Mouse (Mus musculus): ENCODE results near the gene Scube1. TPM values are rescaled to one million over a fixed set of nuclear protein-coding genes. Genes with fewer than 3 reads are reported as not detected.

Gene Scube1
- polyA plus RNA-seq, 1 experiment from 2014 or later, result 0.41 TPM

DNA sequence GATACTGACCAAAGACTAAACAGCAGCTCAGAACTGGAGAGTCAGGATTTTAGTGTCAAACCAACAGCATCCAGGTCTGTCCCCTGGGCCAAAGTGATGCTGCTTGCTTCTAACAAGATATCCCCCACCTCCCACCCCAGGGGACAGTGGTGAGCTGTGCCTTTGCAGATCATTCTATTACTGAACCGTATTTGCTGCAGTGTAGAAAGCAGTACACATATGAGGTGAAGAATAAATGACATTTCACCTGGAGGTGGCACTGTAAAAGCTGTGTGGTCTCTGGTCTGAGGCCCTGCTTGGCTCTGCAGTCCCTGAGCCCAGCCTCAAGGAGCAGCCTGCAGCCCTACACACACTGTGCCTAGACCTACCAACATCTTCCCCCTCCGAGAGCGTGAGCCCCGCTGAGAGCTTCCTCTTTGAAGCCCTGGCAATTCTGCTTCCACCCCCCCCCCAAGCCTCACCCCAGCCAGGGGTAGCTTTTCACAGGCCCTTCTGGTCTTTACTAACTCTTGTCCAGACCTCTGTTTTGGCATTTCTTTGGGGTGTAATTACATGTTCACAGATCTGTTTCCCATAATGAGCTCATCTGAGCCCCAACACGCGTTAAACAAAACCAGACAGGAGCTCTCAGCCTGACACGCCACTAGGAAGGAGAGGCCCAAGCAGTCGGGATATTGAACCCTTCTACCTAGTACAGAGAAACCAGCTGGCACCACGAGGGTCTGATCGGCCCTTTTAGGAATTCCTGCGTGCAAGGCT is 24.8 kb downstream of the Scube1 start:
- DNase-seq (no peak), ATAC-seq (no peak)
- 55% methylated on average over 11 of the region's 11 CpGs for WGBS (ENCODE audit: insufficient replicate concordance)
- no peak overlapping the region for H3K27ac ChIP-seq (ENCODE audit: low read depth)
- no peaks in the 10 kb centered on the region for H3K9me3 ChIP-seq (ENCODE audit: low read length)
- no peak overlapping the region for H3K9ac ChIP-seq (replicated peaks)
- H3K4me3 ChIP-seq (ENCODE audit: low read depth, low read length), result no peak overlapping the region
- H3K4me2 ChIP-seq (ENCODE audit: low read depth, low read length), result no peak overlapping the region
- no peaks in the 10 kb centered on the region for H3K4me1 ChIP-seq (ENCODE audit: insufficient read depth)
- no peak for TF ChIP-seq EP300 (IDR thresholded peaks at IDR 0.05; ENCODE audit: low read depth)
- no peak for TF ChIP-seq CTCF (IDR thresholded peaks at IDR 0.05; ENCODE audit: low read depth)
- no peaks in the 10 kb centered on the region for H3K36me3 ChIP-seq (replicated peaks; ENCODE audit: insufficient read depth, low read length)
- no peaks in the 10 kb centered on the region for H3K27me3 ChIP-seq (ENCODE audit: insufficient read depth, low read length)

DNA sequence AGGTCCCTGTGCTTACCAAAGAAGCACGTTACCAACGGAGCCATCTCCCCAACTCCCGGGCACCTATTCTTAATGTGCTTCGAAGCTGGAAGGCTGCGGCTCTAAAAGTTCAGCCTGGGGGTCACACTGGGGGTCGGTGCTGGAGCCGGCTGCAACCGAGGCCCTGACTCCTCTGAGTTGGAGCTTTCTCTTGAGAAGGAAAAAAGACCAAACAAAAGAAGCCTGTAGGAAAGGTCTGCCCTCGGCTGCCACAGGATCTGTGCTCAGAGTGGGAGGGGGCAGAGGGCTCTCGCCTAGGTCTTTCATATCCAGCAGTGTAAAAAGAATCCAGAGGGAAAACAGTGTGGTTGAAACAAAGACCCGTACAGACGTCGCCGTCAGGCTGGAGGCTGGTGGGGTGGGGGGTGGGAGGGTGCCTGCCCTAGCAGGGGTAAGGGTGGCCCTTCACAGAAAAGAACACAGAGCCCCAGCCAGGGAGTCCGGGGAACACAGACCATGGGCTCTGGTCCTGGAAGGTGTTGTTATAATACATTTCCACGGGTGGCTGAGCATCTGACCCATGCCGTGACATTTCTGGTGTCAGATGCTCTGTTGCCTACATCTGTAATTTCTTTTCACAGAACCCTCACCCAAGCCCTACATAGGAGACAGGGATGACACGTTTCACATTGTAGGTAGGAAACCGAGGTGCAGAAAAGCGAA is 25.5 kb downstream of the Scube1 start:
- Histone ChIP-seq H3K4me2 (ENCODE audit: low read depth, low read length) (no peak overlapping the region), H3K4me3 (ENCODE audit: low read depth, low read length) (no peak overlapping the region), H3K36me3 (replicated peaks; ENCODE audit: insufficient read depth, low read length) (no peaks in the 10 kb centered on the region), H3K4me1 (ENCODE audit: insufficient read depth) (no peaks in the 10 kb centered on the region), H3K27me3 (ENCODE audit: insufficient read depth, low read length) (no peaks in the 10 kb centered on the region), H3K9ac (replicated peaks) (no peak overlapping the region), H3K27ac (ENCODE audit: low read depth) (no peak overlapping the region), H3K9me3 (ENCODE audit: low read length) (no peaks in the 10 kb centered on the region)
- DNase-seq, result no peak
- TF ChIP-seq CTCF (IDR thresholded peaks at IDR 0.05; ENCODE audit: low read depth) (no peak), EP300 (IDR thresholded peaks at IDR 0.05; ENCODE audit: low read depth) (no peak)
- no peak for ATAC-seq
- WGBS (ENCODE audit: insufficient replicate concordance), result 75% methylated on average over 20 of the region's 20 CpGs

DNA sequence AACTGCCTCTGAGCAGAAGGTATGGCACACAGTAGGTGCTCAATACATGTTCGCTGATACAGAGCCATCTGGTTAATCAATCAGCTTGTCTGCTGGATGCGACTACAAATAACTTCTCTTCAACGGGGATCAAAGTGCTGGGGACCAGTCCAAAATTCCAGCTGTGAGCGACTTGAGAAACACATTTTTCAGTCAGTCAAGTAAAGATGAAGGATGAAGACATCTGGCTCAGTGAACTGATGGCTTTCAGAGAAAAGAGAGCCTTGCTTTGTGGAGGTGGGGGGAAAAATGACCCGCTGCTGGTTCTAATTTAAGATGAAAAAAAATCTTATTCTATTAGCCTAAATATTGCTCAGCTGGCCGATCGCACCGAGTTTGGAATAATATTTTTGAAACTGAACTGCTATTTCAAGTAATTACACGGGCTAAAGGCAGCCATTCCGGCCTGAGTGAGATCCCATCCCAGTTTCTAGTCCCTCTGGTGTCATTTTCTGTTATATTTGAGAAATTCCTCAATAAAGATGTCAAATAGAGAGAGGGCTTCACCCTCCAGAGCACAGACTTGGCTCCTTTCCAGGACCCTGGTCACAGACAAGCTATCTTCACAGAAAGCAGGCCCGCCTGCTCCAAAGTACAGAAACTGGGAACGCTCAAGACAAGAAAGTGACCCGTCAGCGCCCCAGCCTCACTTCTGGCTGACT is 28.0 kb downstream of the Scube1 start:
- DNase-seq, result no peak
- Histone ChIP-seq H3K27me3 (ENCODE audit: insufficient read depth, low read length) (no peaks in the 10 kb centered on the region), H3K36me3 (replicated peaks; ENCODE audit: insufficient read depth, low read length) (no peaks in the 10 kb centered on the region), H3K4me1 (ENCODE audit: insufficient read depth) (no peaks in the 10 kb centered on the region), H3K9me3 (ENCODE audit: low read length) (no peaks in the 10 kb centered on the region), H3K27ac (ENCODE audit: low read depth) (no peak overlapping the region), H3K9ac (replicated peaks) (no peak overlapping the region), H3K4me3 (ENCODE audit: low read depth, low read length) (no peak overlapping the region), H3K4me2 (ENCODE audit: low read depth, low read length) (no peak overlapping the region)
- WGBS (ENCODE audit: insufficient replicate concordance), result 74% methylated on average over 14 of the region's 14 CpGs
- TF ChIP-seq EP300 (IDR thresholded peaks at IDR 0.05; ENCODE audit: low read depth) (no peak), CTCF (IDR thresholded peaks at IDR 0.05; ENCODE audit: low read depth) (no peak)
- ATAC-seq, result no peak

DNA sequence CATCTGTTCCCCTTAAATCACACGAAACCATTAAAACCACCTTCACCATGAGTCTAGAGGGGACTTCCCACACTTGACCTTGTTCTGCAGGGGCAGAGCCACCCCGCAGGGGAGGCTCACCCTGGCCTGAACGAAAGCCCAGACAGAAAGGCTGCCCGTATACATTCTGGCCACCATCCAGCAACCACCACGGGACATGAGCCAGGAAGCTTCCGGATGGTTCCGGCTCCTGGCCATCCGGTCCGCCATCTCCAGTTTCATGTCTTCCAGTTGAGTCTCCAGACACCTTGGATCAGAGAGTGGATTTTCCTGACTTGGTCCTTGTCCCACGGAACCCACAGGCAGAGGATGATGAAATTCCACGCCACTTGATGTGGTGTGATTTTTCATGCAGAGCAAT is 29.7 kb downstream of the Scube1 start:
- no peak overlapping the region for H3K4me2 ChIP-seq (ENCODE audit: low read depth, low read length)
- H3K9me3 ChIP-seq (ENCODE audit: low read length), result no peaks in the 10 kb centered on the region
- no peak for DNase-seq
- no peaks in the 10 kb centered on the region for H3K36me3 ChIP-seq (replicated peaks; ENCODE audit: insufficient read depth, low read length)
- WGBS (ENCODE audit: insufficient replicate concordance), result 80% methylated on average over 11 of the region's 11 CpGs
- no peak for ATAC-seq
- H3K9ac ChIP-seq (replicated peaks), result no peak overlapping the region
- H3K4me1 ChIP-seq (ENCODE audit: insufficient read depth), result no peaks in the 10 kb centered on the region
- TF ChIP-seq EP300 (IDR thresholded peaks at IDR 0.05; ENCODE audit: low read depth) (no peak), CTCF (IDR thresholded peaks at IDR 0.05; ENCODE audit: low read depth) (no peak)
- no peaks in the 10 kb centered on the region for H3K27me3 ChIP-seq (ENCODE audit: insufficient read depth, low read length)
- H3K27ac ChIP-seq (ENCODE audit: low read depth), result no peak overlapping the region
- H3K4me3 ChIP-seq (ENCODE audit: low read depth, low read length), result no peak overlapping the region

DNA sequence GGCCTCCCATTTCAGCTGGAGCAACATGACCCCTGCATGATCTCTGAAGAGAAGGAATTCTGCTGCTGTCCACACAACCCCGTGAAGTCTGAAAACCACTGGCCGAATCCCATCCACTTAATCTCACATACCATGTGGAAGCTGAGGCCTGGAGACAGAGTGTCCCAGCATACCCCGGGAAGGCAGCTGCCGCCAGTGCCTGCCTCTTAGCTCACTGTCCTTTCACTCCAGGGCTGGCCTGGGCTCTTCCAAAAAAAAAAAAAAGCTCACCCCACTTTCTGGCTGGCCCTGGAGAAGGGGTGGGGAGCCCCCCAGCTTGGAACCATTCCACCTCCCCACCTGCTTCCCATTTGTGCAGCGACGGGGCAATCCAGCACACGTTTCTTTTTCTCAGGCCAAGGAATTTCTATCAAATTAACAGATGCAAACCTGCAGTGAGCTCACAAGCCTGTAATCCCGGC is 32.9 kb downstream of the Scube1 start:
- Histone ChIP-seq H3K27me3 (ENCODE audit: insufficient read depth, low read length) (no peaks in the 10 kb centered on the region), H3K9me3 (ENCODE audit: low read length) (no peaks in the 10 kb centered on the region), H3K27ac (ENCODE audit: low read depth) (no peak overlapping the region), H3K4me3 (ENCODE audit: low read depth, low read length) (no peak overlapping the region), H3K9ac (replicated peaks) (no peak overlapping the region), H3K4me1 (ENCODE audit: insufficient read depth) (no peaks in the 10 kb centered on the region), H3K36me3 (replicated peaks; ENCODE audit: insufficient read depth, low read length) (no peaks in the 10 kb centered on the region), H3K4me2 (ENCODE audit: low read depth, low read length) (no peak overlapping the region)
- DNase-seq, result no peak
- TF ChIP-seq CTCF (IDR thresholded peaks at IDR 0.05; ENCODE audit: low read depth) (no peak), EP300 (IDR thresholded peaks at IDR 0.05; ENCODE audit: low read depth) (no peak)
- ATAC-seq, result no peak
- 65% methylated on average over 8 of the region's 8 CpGs for WGBS (ENCODE audit: insufficient replicate concordance)

DNA sequence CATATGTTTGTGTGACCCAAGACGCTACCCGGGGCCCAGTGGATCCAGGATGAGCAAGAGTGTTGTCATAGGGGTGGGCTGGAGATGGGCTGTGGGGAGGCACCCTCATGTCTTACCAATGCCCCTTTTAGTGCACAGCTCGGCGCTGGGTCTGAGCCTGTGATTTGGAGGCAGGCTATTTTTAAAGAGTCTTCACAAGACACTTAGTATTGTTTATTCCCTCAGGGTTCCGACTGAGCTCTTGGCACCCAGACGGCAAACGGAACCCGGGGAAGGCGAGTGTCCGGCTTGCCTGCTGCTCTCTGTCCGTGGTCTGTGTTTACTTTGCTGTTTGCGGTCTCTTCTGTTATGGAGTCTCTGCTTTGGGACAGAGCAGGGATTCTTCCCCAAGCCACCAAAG is 34.9 kb downstream of the Scube1 start:
- no peaks in the 10 kb centered on the region for H3K9me3 ChIP-seq (ENCODE audit: low read length)
- no peak overlapping the region for H3K9ac ChIP-seq (replicated peaks)
- H3K36me3 ChIP-seq (replicated peaks; ENCODE audit: insufficient read depth, low read length), result no peaks in the 10 kb centered on the region
- no peaks in the 10 kb centered on the region for H3K4me1 ChIP-seq (ENCODE audit: insufficient read depth)
- no peaks in the 10 kb centered on the region for H3K27me3 ChIP-seq (ENCODE audit: insufficient read depth, low read length)
- DNase-seq (no peak), ATAC-seq (no peak)
- H3K4me2 ChIP-seq (ENCODE audit: low read depth, low read length), result no peak overlapping the region
- TF ChIP-seq CTCF (IDR thresholded peaks at IDR 0.05; ENCODE audit: low read depth) (no peak), EP300 (IDR thresholded peaks at IDR 0.05; ENCODE audit: low read depth) (no peak)
- H3K27ac ChIP-seq (ENCODE audit: low read depth), result no peak overlapping the region
- 76% methylated on average over 12 of the region's 12 CpGs for WGBS (ENCODE audit: insufficient replicate concordance)
- no peak overlapping the region for H3K4me3 ChIP-seq (ENCODE audit: low read depth, low read length)

All from liver, postnatal 0 days (tissue).